Mouse (Mus musculus) cerebellum, adult 11-12 months (tissue): ENCODE results near the gene Prkaa1.

Experiments used
- DNase-seq: peaks from one replicate; pipeline ENCODE4 v3.0.0; 2022

Prkaa1 gene

GRCm38 (mm10) chr15:5143361-5144020, at the start of gene Prkaa1:
Prkaa1 (plus strand) TSS chr15:5143861.
- DNase-seq, result peak; percentile 79

- no peak for DNase-seq
These were observed 47.9 kb upstream of the Prkaa1 start for GRCm38 (mm10) chr15:5095534-5096301.

GRCm38 (mm10) chr15:5097376-5097775, 46.3 kb upstream of the Prkaa1 start:
- DNase-seq, result no peak

- no peak for DNase-seq
These were observed 41.3 kb upstream of the Prkaa1 start for GRCm38 (mm10) chr15:5102312-5102711.

GRCm38 (mm10) chr15:5105891-5106290, 37.8 kb upstream of the Prkaa1 start:
- no peak for DNase-seq

- DNase-seq, result no peak
These were observed 37.4 kb upstream of the Prkaa1 start for GRCm38 (mm10) chr15:5106293-5106692.

GRCm38 (mm10) chr15:5107686-5108654, 35.7 kb upstream of the Prkaa1 start, which contains the start of gene Card6:
Card6 (minus strand) TSS chr15:5108539.
- no peak for DNase-seq

GRCm38 (mm10) chr15:5108655-5109040, 35.0 kb upstream of the Prkaa1 start:
- DNase-seq, result no peak

GRCm38 (mm10) chr15:5112651-5113050, 31.0 kb upstream of the Prkaa1 start:
- no peak for DNase-seq

GRCm38 (mm10) chr15:5115173-5115572, 28.5 kb upstream of the Prkaa1 start:
- no peak for DNase-seq

- DNase-seq, result peak; percentile 98
These were observed 27.2 kb upstream of the Prkaa1 start, which contains the start of gene Rpl37 for GRCm38 (mm10) chr15:5116270-5117030. Rpl37 (plus strand) TSS chr15:5116645.

GRCm38 (mm10) chr15:5117031-5117601, 26.5 kb upstream of the Prkaa1 start:
- DNase-seq, result peak; percentile 41

- DNase-seq, result no peak
These were observed 25.0 kb upstream of the Prkaa1 start for GRCm38 (mm10) chr15:5118626-5119025.

- no peak for DNase-seq
These were observed 24.5 kb upstream of the Prkaa1 start for GRCm38 (mm10) chr15:5119192-5119591.

- no peak for DNase-seq
These were observed 24.0 kb upstream of the Prkaa1 start for GRCm38 (mm10) chr15:5119707-5120106.

GRCm38 (mm10) chr15:5121535-5122313, 21.9 kb upstream of the Prkaa1 start:
- DNase-seq, result no peak

GRCm38 (mm10) chr15:5126456-5126855, 17.2 kb upstream of the Prkaa1 start:
- no peak for DNase-seq

GRCm38 (mm10) chr15:5127487-5127886, 16.2 kb upstream of the Prkaa1 start:
- DNase-seq, result no peak

- no peak for DNase-seq
These were observed 15.3 kb upstream of the Prkaa1 start for GRCm38 (mm10) chr15:5128176-5128940.

- DNase-seq, result no peak
These were observed 14.4 kb upstream of the Prkaa1 start for GRCm38 (mm10) chr15:5129111-5129805.
